Mouse (Mus musculus) ES-E14 (cell line): ENCODE results near the gene Emx1.

ENCODE experiments used
- CHD2 ChIP-seq: IDR thresholded peaks from 2 replicates; pipeline ENCODE4 v1.6.1; 2014; ENCODE audit warnings: mild to moderate bottlenecking, low read depth, low read length, inconsistent platforms
- HCFC1 ChIP-seq: IDR thresholded peaks from 2 replicates; pipeline ENCODE4 v1.6.1; 2012; ENCODE audit warnings: low read length, inconsistent platforms, borderline replicate concordance; ENCODE audit not compliant: insufficient read depth

- TF ChIP-seq CHD2 (no peak), HCFC1 (no peak)
Measured at GRCm38 (mm10) chr6:85180036-85180435, 7.2 kb upstream of the Emx1 start.
